Mouse (Mus musculus): ENCODE results near the gene Hip1. TPM values are rescaled to one million over a fixed set of nuclear protein-coding genes. Genes with fewer than 3 reads are reported as not detected.
A peak's percentile ranks its signal among the peaks of the same experiment; 100 is the strongest.

Gene Hip1
- total and polyA plus RNA-seq, 3 experiments = 0.23 to 0.75 TPM; not detected in 1

GRCm38 (mm10) chr5:135495471-135495870 is 49.4 kb downstream of the Hip1 start:
- TF ChIP-seq USF1 (IDR thresholded peaks at IDR 0.05; ENCODE audit: low read depth, low read length) (no peak), MAFK (IDR thresholded peaks at IDR 0.05; ENCODE audit: borderline replicate concordance, low read depth, low read length) (no peak), ZC3H11A (IDR thresholded peaks at IDR 0.05; ENCODE audit: low read depth, low read length) (no peak), CHD1 (IDR thresholded peaks at IDR 0.05; ENCODE audit: low read depth, low read length) (no peak), SMC3 (IDR thresholded peaks at IDR 0.05; ENCODE audit: low read depth, low read length) (no peak), CTCF (IDR thresholded peaks at IDR 0.05 in 2 of 3, conservative IDR thresholded peaks at IDR 0.05 in 1 of 3; ENCODE audit: control insufficient read depth in 1 of 3, insufficient read depth in 1 of 3, low read depth in 2 of 3, low read length in 3 of 3, poor library complexity in 1 of 3, severe bottlenecking in 1 of 3) (no peak; a peak in 1 of 6 replicates), NELFE (IDR thresholded peaks at IDR 0.05; ENCODE audit: low read depth, low read length) (no peak), ZNF384 (IDR thresholded peaks at IDR 0.05; ENCODE audit: low read depth, low read length) (no peak), POLR2AphosphoS5 (IDR thresholded peaks at IDR 0.05; ENCODE audit: borderline replicate concordance, low read depth, low read length) (no peak), RCOR1 (IDR thresholded peaks at IDR 0.05; ENCODE audit: low read depth, low read length) (no peak), SIN3A (IDR thresholded peaks at IDR 0.05; ENCODE audit: low read length) (no peak), BHLHE40 (IDR thresholded peaks at IDR 0.05; ENCODE audit: borderline replicate concordance, low read depth, low read length) (no peak), JUND (IDR thresholded peaks at IDR 0.05; ENCODE audit: low read depth, low read length) (no peak)

GRCm38 (mm10) chr5:135494183-135494910 is 50.6 kb downstream of the Hip1 start:
- Histone ChIP-seq H3K4me1 (ENCODE audit: control insufficient read depth in 1 of 2, insufficient read depth in 2 of 2, low read length in 2 of 2) (peaks cover 0 to 4% of the 10 kb centered on the region in 2 experiments; a peak in 1 of 4 replicates), H3K27ac (ENCODE audit: control insufficient read depth, low read depth, low read length) (no peak overlapping the region), H3K9ac (ENCODE audit: control insufficient read depth, low read depth, low read length, poor library complexity, severe bottlenecking) (no peak overlapping the region), H3K9me3 (replicated peaks; ENCODE audit: insufficient read depth, low read length) (no peaks in the 10 kb centered on the region), H3K79me2 (ENCODE audit: control insufficient read depth, insufficient read depth, low read length, poor library complexity) (no peaks in the 10 kb centered on the region), H3K36me3 (ENCODE audit: control insufficient read depth in 1 of 2, insufficient read depth in 2 of 2, low read length in 2 of 2) (no peaks in the 10 kb centered on the region), H3K27me3 (ENCODE audit: control insufficient read depth in 1 of 2, insufficient read depth in 2 of 2, low read length in 2 of 2) (no peaks in the 10 kb centered on the region), H3K4me3 (ENCODE audit: control insufficient read depth in 1 of 2, insufficient read depth in 1 of 2, low read depth in 2 of 2, low read length in 2 of 2) (no peak overlapping the region)
- TF ChIP-seq CTCF (IDR thresholded peaks at IDR 0.05 in 2 of 3, conservative IDR thresholded peaks at IDR 0.05 in 1 of 3; ENCODE audit: control insufficient read depth in 1 of 3, insufficient read depth in 1 of 3, low read depth in 2 of 3, low read length in 3 of 3, poor library complexity in 1 of 3, severe bottlenecking in 1 of 3) (peak in 2 of 3 experiments; percentile 23 to 25; a peak in 2 of 6 replicates), ETS1 (IDR thresholded peaks at IDR 0.05; ENCODE audit: low read depth, low read length) (no peak)
- peak; percentile 6 for DNase-seq (ENCODE audit: low read depth, low spot score)

More at GRCm38 (mm10) chr5:135495471-135495870, 49.4 kb downstream of the Hip1 start:
- no peak overlapping the region for H3K4me3 ChIP-seq (ENCODE audit: control insufficient read depth in 1 of 2, insufficient read depth in 1 of 2, low read depth in 2 of 2, low read length in 2 of 2)
- H3K27me3 ChIP-seq (ENCODE audit: control insufficient read depth in 1 of 2, insufficient read depth in 2 of 2, low read length in 2 of 2) = no peaks in the 10 kb centered on the region
- no peaks in the 10 kb centered on the region for H3K79me2 ChIP-seq (ENCODE audit: control insufficient read depth, insufficient read depth, low read length, poor library complexity)
- no peaks in the 10 kb centered on the region for H3K36me3 ChIP-seq (ENCODE audit: control insufficient read depth in 1 of 2, insufficient read depth in 2 of 2, low read length in 2 of 2)
- peaks cover 0 to 4% of the 10 kb centered on the region in 2 experiments; a peak in 1 of 4 replicates for H3K4me1 ChIP-seq (ENCODE audit: control insufficient read depth in 1 of 2, insufficient read depth in 2 of 2, low read length in 2 of 2)
- H3K9ac ChIP-seq (ENCODE audit: control insufficient read depth, low read depth, low read length, poor library complexity, severe bottlenecking) = no peak overlapping the region
- no peak overlapping the region for H3K27ac ChIP-seq (ENCODE audit: control insufficient read depth, low read depth, low read length)
- no peaks in the 10 kb centered on the region for H3K9me3 ChIP-seq (replicated peaks; ENCODE audit: insufficient read depth, low read length)
- DNase-seq (ENCODE audit: low read depth, low spot score) = no peak

All from MEL (cell line).